Mouse (Mus musculus) liver, postnatal 0 days (tissue): ENCODE measurements at regions not wholly inside any gene's neighbourhood (a gene's known extent, or its start where the extent isn't known, plus 50 kb on each side); places are given as distances from the start of the nearest gene placed in this dataset.

Source experiments
- ATAC-seq: fragments of 200-750 bp; cut with Nextera tagmentation; 2 replicates; pipeline ENCODE4 v1.8.0; 2017; ENCODE audit warnings: mild to moderate bottlenecking, moderate library complexity
- DNase-seq: peaks from one replicate; pipeline ENCODE4 v3.0.0-alpha.2; 2016
- H3K27ac ChIP-seq: fragments of 300-500 bp; sonication (generic); 2 replicates; pipeline ENCODE4 v1.5.1; 2014; ENCODE audit warnings: antibody characterized with exemption, moderate library complexity, mild to moderate bottlenecking, low read depth
- H3K27me3 ChIP-seq: fragments of 300-500 bp; sonication (generic); 2 replicates; pipeline ENCODE4 v1.6.1; 2014; ENCODE audit warnings: low read length, control low read depth, mixed read lengths; ENCODE audit not compliant: insufficient read depth
- H3K36me3 ChIP-seq: fragments of 300-500 bp; sonication (generic); replicated peaks from 2 replicates; pipeline ENCODE4 v1.6.1; 2014; ENCODE audit warnings: mild to moderate bottlenecking, control low read depth, low read length, moderate library complexity, mixed read lengths; ENCODE audit not compliant: insufficient read depth
- H3K4me1 ChIP-seq: fragments of 300-500 bp; sonication (generic); 2 replicates; pipeline ENCODE4 v1.6.1; 2014; ENCODE audit warnings: antibody characterized with exemption, mild to moderate bottlenecking, control low read depth; ENCODE audit not compliant: insufficient read depth
- H3K4me2 ChIP-seq: fragments of 300-500 bp; sonication (generic); 2 replicates; pipeline ENCODE4 v1.6.1; 2014; ENCODE audit warnings: low read depth, mild to moderate bottlenecking, low read length, moderate library complexity, mixed read lengths
- H3K4me3 ChIP-seq: fragments of 300-500 bp; sonication (generic); 2 replicates; pipeline ENCODE4 v1.5.1; 2014; ENCODE audit warnings: low read depth, low read length
- H3K9ac ChIP-seq: fragments of 300-500 bp; sonication (generic); replicated peaks from 2 replicates; pipeline ENCODE4 v1.6.1; 2014; ENCODE audit warnings: mild to moderate bottlenecking, moderate library complexity
- H3K9me3 ChIP-seq: fragments of 300-500 bp; sonication (generic); 2 replicates; pipeline ENCODE4 v1.6.1; 2016; ENCODE audit warnings: mild to moderate bottlenecking, control low read depth, low read length, mixed read lengths
- CTCF ChIP-seq: sonication (generic); IDR thresholded peaks from 2 replicates; pipeline ENCODE4 v1.5.1; 2016; ENCODE audit warnings: antibody characterized with exemption, low read depth
- EP300 ChIP-seq: IDR thresholded peaks from 2 replicates; pipeline ENCODE4 v1.6.1; 2016; ENCODE audit warnings: antibody characterized with exemption, low read depth, mild to moderate bottlenecking
- WGBS: fragments of 180-500 bp; shearing (Covaris S2); extraction: QIAGEN DNeasy Blood & Tissue Kit; methylation state at CpG from one replicate; pipeline ENCODE4 v1.1.7; 2014; ENCODE audit not compliant: insufficient replicate concordance; 5-methylcytosine and 5-hydroxymethylcytosine counted together

GRCm38 (mm10) chr1:73793256-73793655 is 331.0 kb downstream of the Tns1 start:
- ATAC-seq (no peak), DNase-seq (no peak)
- H3K4me2 ChIP-seq = no peak overlapping the region
- H3K27ac ChIP-seq = no peak overlapping the region
- H3K36me3 ChIP-seq = no peaks in the 10 kb centered on the region
- H3K4me3 ChIP-seq = no peak overlapping the region
- H3K9me3 ChIP-seq = no peaks in the 10 kb centered on the region
- no peaks in the 10 kb centered on the region for H3K4me1 ChIP-seq
- H3K9ac ChIP-seq = no peak overlapping the region
- H3K27me3 ChIP-seq = no peaks in the 10 kb centered on the region
- TF ChIP-seq EP300 = no peak
- no peak for TF ChIP-seq CTCF
- WGBS = 74% methylated on average over 3 of the region's 3 CpGs

- no peak for DNase-seq
- H3K27ac ChIP-seq = no peak overlapping the region
- H3K9me3 ChIP-seq = no peaks in the 10 kb centered on the region
- WGBS = 83% methylated on average over 5 of the region's 5 CpGs
- H3K4me1 ChIP-seq = no peaks in the 10 kb centered on the region
- H3K9ac ChIP-seq = no peak overlapping the region
- no peaks in the 10 kb centered on the region for H3K36me3 ChIP-seq
- H3K4me3 ChIP-seq = no peak overlapping the region
- no peaks in the 10 kb centered on the region for H3K27me3 ChIP-seq
- TF ChIP-seq CTCF = no peak
- TF ChIP-seq EP300 = no peak
- ATAC-seq = no peak
- no peak overlapping the region for H3K4me2 ChIP-seq
These were observed 331.9 kb downstream of the Tns1 start for GRCm38 (mm10) chr1:73792311-73792710.

GRCm38 (mm10) chr1:73787666-73788065 is 336.6 kb downstream of the Tns1 start:
- Histone ChIP-seq H3K4me2 (no peak overlapping the region), H3K9me3 (no peaks in the 10 kb centered on the region), H3K27me3 (no peaks in the 10 kb centered on the region), H3K4me3 (no peak overlapping the region), H3K9ac (no peak overlapping the region), H3K27ac (no peak overlapping the region), H3K4me1 (no peaks in the 10 kb centered on the region), H3K36me3 (no peaks in the 10 kb centered on the region)
- DNase-seq (no peak), ATAC-seq (no peak)
- 66% methylated on average over 2 of the region's 2 CpGs for WGBS
- no peak for TF ChIP-seq CTCF
- TF ChIP-seq EP300 = no peak

GRCm38 (mm10) chr1:73787224-73787623 is 337.0 kb downstream of the Tns1 start:
- 75% methylated on average over 7 of the region's 7 CpGs for WGBS
- Histone ChIP-seq H3K9ac (no peak overlapping the region), H3K4me1 (no peaks in the 10 kb centered on the region), H3K27me3 (no peaks in the 10 kb centered on the region), H3K27ac (no peak overlapping the region), H3K36me3 (no peaks in the 10 kb centered on the region), H3K4me3 (no peak overlapping the region), H3K9me3 (no peaks in the 10 kb centered on the region), H3K4me2 (no peak overlapping the region)
- ATAC-seq = no peak
- no peak for TF ChIP-seq CTCF
- TF ChIP-seq EP300 = no peak
- no peak for DNase-seq

GRCm38 (mm10) chr1:73783303-73783702 is 340.9 kb downstream of the Tns1 start:
- Histone ChIP-seq H3K9ac (no peak overlapping the region), H3K4me3 (no peak overlapping the region), H3K9me3 (no peaks in the 10 kb centered on the region), H3K27me3 (no peaks in the 10 kb centered on the region), H3K4me1 (no peaks in the 10 kb centered on the region), H3K27ac (no peak overlapping the region), H3K4me2 (no peak overlapping the region), H3K36me3 (no peaks in the 10 kb centered on the region)
- no peak for ATAC-seq
- TF ChIP-seq CTCF (no peak), EP300 (no peak)
- WGBS = 79% methylated on average over 2 of the region's 2 CpGs
- DNase-seq = no peak

- Histone ChIP-seq H3K4me1 (no peaks in the 10 kb centered on the region), H3K4me3 (no peak overlapping the region), H3K27ac (no peak overlapping the region), H3K27me3 (no peaks in the 10 kb centered on the region), H3K36me3 (no peaks in the 10 kb centered on the region), H3K9ac (no peak overlapping the region), H3K9me3 (no peaks in the 10 kb centered on the region), H3K4me2 (no peak overlapping the region)
- DNase-seq (no peak), ATAC-seq (no peak)
- TF ChIP-seq CTCF = no peak
- 75% methylated on average over 2 of the region's 2 CpGs for WGBS
These were observed 341.4 kb downstream of the Tns1 start for GRCm38 (mm10) chr1:73782871-73783270.

GRCm38 (mm10) chr1:73771773-73772172 is 352.5 kb downstream of the Tns1 start:
- Histone ChIP-seq H3K27me3 (no peaks in the 10 kb centered on the region), H3K27ac (no peak overlapping the region), H3K9me3 (no peaks in the 10 kb centered on the region), H3K36me3 (no peaks in the 10 kb centered on the region), H3K4me1 (no peaks in the 10 kb centered on the region), H3K9ac (no peak overlapping the region), H3K4me2 (no peak overlapping the region), H3K4me3 (no peak overlapping the region)
- ATAC-seq (no peak), DNase-seq (no peak)
- TF ChIP-seq CTCF = no peak
- no peak for TF ChIP-seq EP300
- WGBS = 37% methylated on average over 5 of the region's 5 CpGs
